Mouse (Mus musculus): ENCODE data around the gene Fyn.

The Fyn gene

DNA sequence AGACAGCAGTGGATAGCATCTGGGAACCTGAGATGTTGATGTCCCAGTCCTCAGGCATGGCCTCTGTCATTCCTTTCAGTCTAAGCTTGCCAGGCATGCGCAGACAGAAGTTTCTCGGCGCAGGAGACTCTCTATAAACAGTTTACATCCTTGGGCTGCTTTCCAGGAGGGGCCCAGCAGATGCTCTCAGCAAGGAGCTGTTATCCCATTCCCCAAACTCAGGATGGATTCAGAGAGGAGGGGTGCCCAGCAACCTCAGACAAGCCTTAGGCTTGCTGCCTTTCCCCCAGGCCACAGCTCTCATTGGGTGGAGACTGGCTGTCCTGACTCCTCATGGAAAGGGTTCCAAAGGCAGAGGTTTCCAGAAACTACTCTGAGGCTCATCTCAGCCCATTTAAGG is 242.6 kb downstream of the Fyn start:
- no peak for DNase-seq (ENCODE audit: low read depth, low spot score)

DNA sequence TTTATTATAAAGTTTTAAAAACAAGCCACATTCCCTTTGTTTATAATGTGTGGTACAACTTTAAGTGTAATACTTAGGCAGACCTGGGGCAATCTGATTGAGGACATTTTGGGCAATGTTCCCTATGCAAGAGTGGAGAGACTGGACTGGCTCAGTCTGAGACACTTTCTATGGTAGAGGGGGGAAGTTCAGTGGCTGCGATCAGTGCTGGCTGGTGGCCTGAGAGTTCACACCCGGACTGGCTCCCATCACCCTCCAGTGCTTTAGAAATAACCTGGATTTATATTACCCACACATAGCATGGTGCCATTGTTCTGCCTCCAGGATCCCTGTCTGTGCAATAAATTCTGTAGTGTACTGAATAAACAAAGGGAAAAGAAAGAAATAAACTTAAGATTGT is 243.5 kb downstream of the Fyn start:
- DNase-seq (ENCODE audit: low read depth, low spot score), result no peak

DNA sequence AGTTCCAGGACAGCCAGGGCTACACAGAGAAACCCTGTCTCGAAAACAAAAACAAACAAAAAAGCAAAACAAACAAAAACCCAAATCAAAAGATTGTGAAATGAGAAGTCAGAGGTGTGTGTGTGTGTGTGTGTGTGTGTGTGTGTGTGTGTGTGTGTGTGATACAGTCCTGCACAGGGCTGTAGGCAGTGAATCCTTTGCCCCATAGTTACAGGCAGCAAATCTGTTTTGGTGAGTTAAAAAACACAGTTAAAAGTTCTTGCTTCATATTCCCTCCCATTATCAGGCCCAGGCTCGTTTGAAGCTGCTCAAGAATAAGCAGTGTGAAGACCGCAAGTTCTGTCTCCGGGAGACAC is 244.0 kb downstream of the Fyn start, which contains the start of gene Traf3ip2:
Gene Traf3ip2, plus strand, starts transcription at position 302 of the 356 bp plus-strand sequence.
- no peak for DNase-seq (ENCODE audit: low read depth, low spot score)

DNA sequence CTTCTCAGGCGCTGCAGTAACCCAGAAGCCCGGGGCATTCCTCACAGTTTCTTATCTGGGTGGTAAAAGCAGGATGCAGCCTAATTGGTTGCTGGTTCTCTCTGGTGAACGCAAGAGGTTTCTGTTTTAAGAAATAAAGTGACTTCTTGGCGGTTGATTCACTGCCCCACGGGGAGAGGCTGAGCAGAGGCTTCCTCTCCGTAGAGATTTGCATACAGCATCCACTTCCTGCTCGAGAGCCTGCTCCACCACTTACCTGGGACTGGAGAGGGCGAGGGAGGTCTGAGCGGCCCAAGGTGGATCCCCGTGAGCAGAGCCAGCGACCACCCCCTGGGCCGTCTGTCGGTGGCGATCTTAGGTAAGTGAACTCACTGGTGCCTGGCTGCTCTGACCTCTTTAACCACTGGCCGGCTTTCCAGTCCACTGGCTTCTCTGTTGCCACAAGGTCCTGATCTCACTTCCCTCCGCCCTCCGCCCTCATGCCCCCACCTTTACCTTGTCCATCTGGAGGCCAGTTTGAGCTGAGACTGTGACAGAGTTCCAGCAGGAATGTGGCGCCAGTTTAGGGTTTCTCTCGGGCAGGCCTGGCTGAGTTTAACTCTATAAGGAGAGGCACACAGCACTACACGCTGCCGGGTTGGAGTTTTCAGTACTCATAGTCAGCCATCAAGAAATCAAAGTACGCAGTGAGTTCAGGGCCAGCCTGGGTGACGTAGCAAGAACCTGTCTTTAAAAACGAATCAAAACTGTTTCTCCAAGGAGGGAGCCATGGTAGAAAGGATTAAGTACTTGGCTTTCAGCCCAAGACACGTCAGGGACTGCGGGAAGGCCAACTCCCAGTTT is 244.6 kb downstream of the Fyn start:
- peak; percentile 92 for DNase-seq (ENCODE audit: low read depth, low spot score)

DNA sequence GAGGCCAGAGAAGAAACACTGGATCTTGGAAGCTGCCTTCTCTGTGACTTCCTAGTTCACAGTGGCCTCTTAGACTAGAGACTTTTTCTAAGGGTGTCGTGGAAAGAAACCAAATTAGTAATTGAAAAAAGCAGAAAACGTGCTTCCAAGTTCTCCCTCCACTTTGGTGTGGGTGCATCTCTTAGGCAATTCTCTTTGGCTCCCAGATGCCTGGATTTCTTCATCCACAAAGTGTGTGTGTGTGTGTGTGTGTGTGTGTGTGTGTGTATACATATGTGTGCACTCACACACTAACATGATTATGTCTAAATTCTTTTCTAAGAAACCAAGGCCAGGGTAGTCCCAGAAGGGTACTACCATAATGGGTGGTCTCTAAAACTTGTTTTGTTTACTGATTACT is 245.3 kb downstream of the Fyn start:
- no peak for DNase-seq (ENCODE audit: low read depth, low spot score)

DNA sequence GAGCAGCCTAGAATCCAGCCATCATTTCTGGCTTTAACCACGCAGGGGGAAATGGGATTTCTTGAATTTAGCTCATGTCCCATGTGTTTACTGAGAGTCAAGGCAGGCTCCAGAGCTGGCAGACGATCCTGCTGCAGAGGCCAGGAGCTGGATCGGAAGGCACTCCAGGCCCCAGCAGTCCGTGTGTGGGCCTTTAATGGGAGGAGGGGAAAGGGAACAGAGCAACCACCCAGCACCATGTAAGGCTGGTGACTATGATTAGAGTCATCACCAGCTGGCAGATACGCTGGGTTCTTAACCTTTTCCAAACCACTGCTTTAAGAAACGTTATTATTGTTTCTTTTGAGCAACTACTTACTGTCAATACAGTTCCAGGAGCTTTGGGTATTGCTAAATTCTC is 246.0 kb downstream of the Fyn start:
- peak; percentile 75 for DNase-seq (ENCODE audit: low read depth, low spot score)
